Mouse (Mus musculus) left cerebral cortex, postnatal 10 days (tissue): ENCODE data around the gene Capn3. TPM values are rescaled to one million over a fixed set of nuclear protein-coding genes. Genes with fewer than 3 reads are reported as not detected.

Experiments
- DNase-seq, 2 experiments: peaks; one replicate each; pipeline ENCODE4 v3.0.0; 2021 to 2022; ENCODE audit warnings: low spot score in 2 of 2, mixed read lengths in 1 of 2; ENCODE audit errors: extremely low spot score in 1 of 2
- intact Hi-C: fragments of 180-260 bp; cut with DNase I; formaldehyde crosslinking; loops from one replicate; pipeline ENCODE4 v1.15.1; 2025
- total RNA-seq, 2 experiments: library from RNA; stranded (reverse); gene quantifications; 2 replicates each; pipeline ENCODE4 v1.2.3; 2021

Capn3 gene
- 1 to 10 TPM; 3.0 to 4.7 TPM for total RNA-seq

GRCm38 (mm10) chr2:120455719-120456118 lies at the start of gene Capn3:
Gene Capn3 (plus strand): TSS chr2:120456019.
- intact Hi-C loops: no loop called here
- no peak for DNase-seq

- no peak for DNase-seq
- intact Hi-C loops: loop anchor here (10.0 kb wide), 1 partner anchor 54 kb away; no protein-coding TSS in a partner anchor
These were observed 44.7 kb upstream of the Capn3 start for GRCm38 (mm10) chr2:120411096-120411628.

GRCm38 (mm10) chr2:120414113-120414512 lies 41.7 kb upstream of the Capn3 start:
- DNase-seq: no peak
- intact Hi-C loops: loop anchor here (10.0 kb wide), 1 partner anchor 51 kb away; no protein-coding TSS in a partner anchor

- intact Hi-C loops: loop anchor here (10.0 kb wide), 1 partner anchor 50 kb away; no protein-coding TSS in a partner anchor
- peak in 1 of 2 experiments; percentile 55 for DNase-seq
These were observed 40.9 kb upstream of the Capn3 start for GRCm38 (mm10) chr2:120414738-120415414.

DNA sequence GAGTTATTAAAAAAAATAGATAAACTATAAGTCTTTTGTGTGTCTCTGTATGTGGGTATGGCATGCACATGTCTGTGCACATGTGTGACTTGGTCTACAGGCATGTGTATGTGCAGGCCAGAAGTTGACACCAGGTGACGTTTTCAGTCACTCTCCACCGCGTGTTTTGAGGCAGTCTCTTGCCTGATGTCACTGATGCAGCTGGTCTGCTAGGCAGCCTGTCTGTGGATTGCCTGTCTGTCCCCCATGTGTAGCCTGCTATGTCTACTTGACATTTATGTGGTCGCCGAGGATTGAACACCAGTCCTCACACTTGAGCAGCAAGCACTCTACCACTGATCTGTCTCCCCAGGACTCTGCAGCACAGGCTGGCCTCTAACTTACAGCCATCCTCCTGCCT lies 31.4 kb upstream of the Capn3 start:
- DNase-seq: no peak
- intact Hi-C loops: no loop called here

GRCm38 (mm10) chr2:120444486-120444885 lies 11.3 kb upstream of the Capn3 start:
- DNase-seq: no peak
- intact Hi-C loops: no loop called here

GRCm38 (mm10) chr2:120446373-120446772 lies 9.4 kb upstream of the Capn3 start:
- intact Hi-C loops: no loop called here
- DNase-seq: no peak

- intact Hi-C loops: no loop called here
- DNase-seq: no peak
These were observed 8.5 kb upstream of the Capn3 start for GRCm38 (mm10) chr2:120447306-120447705.

GRCm38 (mm10) chr2:120450724-120451123 lies 5.1 kb upstream of the Capn3 start:
- no peak for DNase-seq
- intact Hi-C loops: no loop called here

DNA sequence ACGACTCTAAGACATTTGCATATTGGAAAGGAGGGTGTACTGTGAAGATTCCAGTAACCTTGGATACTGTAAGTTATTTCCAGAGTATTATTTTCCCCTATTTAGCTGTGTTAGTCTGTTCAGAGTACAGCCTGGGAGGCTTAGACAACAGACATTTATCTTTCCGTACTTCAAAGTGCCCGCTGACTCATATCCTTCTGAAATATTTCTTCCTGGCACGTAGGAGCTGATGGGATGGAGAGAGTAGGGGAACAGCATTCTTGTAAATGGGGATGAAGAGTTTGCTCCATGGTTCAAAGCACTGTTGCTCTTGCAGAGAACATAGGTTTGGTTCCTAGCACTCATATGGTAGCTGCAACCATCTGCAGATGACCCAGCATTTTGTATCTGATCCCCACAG lies 3.2 kb upstream of the Capn3 start:
- intact Hi-C loops: no loop called here
- DNase-seq: no peak

DNA sequence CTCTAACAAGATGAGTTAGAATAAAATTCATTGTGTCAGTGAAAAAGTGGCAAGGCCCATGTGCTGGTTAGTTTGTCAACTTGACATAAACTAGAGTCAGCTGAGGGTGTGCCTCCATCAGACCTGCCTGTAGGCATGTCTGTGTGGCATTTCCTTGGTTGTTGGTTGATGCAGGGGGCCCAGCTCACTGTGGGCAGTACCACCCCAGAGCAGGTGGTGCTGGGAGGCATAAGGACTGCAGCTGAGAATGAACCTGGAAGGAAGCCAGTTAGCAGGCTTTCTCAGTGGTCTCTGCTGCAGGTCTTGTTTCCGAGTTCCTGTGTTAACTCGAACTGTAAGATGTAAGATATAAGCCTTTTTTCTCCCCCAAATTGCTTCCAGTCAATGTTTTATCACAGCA lies 832 bp upstream of the Capn3 start:
- intact Hi-C loops: no loop called here
- DNase-seq: no peak

GRCm38 (mm10) chr2:120460216-120460615 lies 4.4 kb downstream of the Capn3 start:
- intact Hi-C loops: loop anchor here (10.0 kb wide), 1 partner anchor 45 kb away; no protein-coding TSS in a partner anchor
- no peak for DNase-seq

DNA sequence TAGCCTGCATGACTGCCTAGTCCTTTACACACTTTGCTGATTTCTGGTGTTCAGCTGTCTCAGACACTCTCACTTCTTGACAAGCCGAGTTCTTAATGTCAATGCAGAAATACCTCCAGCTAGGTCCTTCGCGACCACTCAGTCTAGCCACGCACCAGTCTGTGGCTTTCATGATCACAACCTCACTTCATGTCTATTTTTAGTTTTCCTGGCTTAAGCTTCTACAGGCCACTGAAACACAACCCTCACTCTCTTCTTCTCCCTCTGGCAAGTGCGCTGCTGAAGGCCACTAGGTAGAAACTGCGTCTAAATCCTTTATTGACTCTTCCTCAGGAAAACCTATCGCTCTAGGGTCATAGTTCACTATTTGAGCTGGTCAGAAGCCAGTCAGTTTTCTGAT lies 7.5 kb downstream of the Capn3 start:
- intact Hi-C loops: loop anchor here (10.0 kb wide), 1 partner anchor 49 kb away; no protein-coding TSS in a partner anchor
- DNase-seq: no peak

GRCm38 (mm10) chr2:120464091-120464490 lies 8.3 kb downstream of the Capn3 start:
- no peak for DNase-seq
- intact Hi-C loops: loop anchor here (10.0 kb wide), 1 partner anchor 49 kb away; no protein-coding TSS in a partner anchor

- no peak for DNase-seq
- intact Hi-C loops: loop anchor here (10.0 kb wide), 1 partner anchor 50 kb away; no protein-coding TSS in a partner anchor
These were observed 9.0 kb downstream of the Capn3 start for GRCm38 (mm10) chr2:120464732-120465396.

DNA sequence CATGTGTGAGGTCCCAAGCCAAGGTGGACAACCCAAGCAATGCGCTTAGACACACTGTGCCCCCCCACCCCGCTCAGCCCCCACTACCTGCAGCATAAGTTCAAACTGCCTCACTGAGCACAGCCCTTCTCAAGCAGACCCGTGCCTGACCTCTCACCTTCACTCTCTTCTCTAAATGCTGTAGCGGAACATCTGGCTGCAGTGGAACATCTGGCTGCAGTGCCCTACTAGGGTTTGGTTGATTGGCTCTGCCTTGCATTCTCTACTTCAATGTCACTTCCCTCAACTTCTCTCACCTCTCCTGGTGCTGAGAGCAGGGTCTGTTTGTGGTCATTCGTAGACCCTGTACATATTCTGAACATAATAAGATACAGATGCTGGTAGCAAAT lies 9.6 kb downstream of the Capn3 start:
- intact Hi-C loops: loop anchor here (10.0 kb wide), 1 partner anchor 51 kb away; no protein-coding TSS in a partner anchor
- DNase-seq: no peak

DNA sequence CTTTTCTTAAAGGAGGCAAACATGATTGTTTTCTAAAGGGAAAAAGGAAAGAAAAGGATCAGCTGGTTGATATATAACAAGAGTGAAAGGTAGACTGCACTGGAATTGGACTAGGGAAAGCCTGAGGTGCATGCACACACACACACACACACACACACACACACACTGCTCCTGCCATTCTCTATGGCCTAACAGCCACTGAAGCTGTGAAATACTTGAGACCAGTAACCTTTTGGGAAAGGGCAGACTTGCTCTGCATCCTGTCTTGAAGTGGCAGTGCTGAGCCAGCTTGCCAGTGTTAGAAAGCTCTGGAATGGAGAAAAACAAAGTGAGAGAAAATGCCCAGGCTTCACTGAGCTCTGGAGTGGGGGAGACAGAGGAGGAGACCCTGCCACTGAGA lies 12.2 kb downstream of the Capn3 start:
- no peak for DNase-seq
- intact Hi-C loops: loop anchor here (10.0 kb wide), 1 partner anchor 53 kb away; no protein-coding TSS in a partner anchor

DNA sequence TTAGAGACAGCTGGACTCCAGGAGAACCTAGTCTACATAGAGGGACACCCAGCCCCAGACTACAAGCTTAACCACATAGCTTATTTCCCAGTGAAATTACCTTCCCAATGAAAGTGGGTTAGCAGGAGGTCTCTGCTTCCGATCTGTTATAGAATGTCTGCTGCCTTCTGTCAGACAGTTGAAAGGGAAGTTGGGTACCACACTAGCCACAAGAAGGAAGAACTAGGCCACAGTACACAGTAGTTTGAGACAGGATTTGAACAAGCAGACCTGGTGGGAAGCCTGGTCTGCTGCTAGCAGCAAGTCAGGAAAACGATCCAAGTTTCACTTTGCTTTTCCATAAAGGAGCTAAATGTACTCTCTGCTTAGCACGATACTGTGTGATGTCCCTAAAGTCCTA lies 13.4 kb downstream of the Capn3 start:
- no peak for DNase-seq

GRCm38 (mm10) chr2:120469715-120470114 lies 13.9 kb downstream of the Capn3 start:
- intact Hi-C loops: loop anchor here (10.0 kb wide), 1 partner anchor 55 kb away; no protein-coding TSS in a partner anchor
- DNase-seq: no peak

More for the DNA sequence above, 13.4 kb downstream of the Capn3 start:
- intact Hi-C loops: loop anchor here (10.0 kb wide), 1 partner anchor 54 kb away; no protein-coding TSS in a partner anchor

DNA sequence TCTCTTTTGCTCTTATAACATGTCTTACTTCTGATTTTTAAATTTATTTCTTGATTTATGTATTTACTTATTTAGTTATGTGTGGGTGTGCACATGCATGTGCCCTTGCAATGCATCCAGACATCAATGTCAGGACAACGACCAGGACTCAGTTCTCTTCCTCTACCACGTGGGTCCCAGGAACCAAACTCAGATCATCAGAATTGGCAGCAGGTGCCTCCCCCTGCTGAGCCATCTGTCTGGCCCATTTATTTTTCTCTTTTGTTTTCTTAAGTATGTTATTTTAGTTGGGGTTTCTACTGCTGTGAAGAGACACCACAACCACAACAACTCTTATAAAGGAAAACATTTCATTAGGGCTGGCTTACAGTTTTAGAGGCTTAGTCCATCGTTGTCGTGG lies 15.0 kb downstream of the Capn3 start:
- intact Hi-C loops: no loop called here
- DNase-seq: no peak
